Comparison of ENCODE assay signal across 11 mouse cellular contexts in the genomic region with DNA sequence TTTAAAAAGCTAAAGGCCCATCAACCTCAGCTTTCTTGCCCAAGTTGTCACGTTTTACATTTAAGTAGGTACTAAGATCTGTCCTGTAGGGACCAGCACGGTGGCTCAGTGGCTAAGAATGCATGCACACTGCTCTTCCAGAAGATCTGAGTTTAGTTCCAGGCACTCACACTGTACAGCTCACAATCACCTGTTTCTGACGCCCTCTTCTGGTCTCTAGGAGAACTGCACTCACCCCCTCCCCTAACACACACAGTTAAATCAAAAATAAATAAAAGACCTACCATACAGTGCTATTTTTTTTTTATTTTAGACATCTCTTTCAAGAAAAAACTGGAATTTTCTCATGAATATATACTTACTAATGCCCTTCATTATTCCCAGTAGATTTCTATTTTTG. TPM values are rescaled to one million over a fixed set of nuclear protein-coding genes. Genes with fewer than 3 reads are reported as not detected.
DNase-seq lines count a peak whose midpoint lies in the region; ATAC-seq and TF ChIP-seq lines count a peak whose summit lies in the region.
"Had no signal": no experiment of that assay in that cellular context is flagged by ENCODE, and none has a peak within 500 bp of the region (broad histone marks: within the 10 kb centered on the region; RNA-seq: fewer than 3 reads in every experiment).

No protein-coding gene starts in this region.

- H3K36me3 ChIP-seq in lung, postnatal 0 days (ENCODE audit: insufficient read depth, low read length), result no peaks in the 10 kb centered on the region
- H3K36me3 ChIP-seq in forebrain, embryonic 11.5 days (ENCODE audit: control insufficient read depth, insufficient read depth, low read length), result no peaks in the 10 kb centered on the region
- H3K36me3 ChIP-seq: heart, embryonic 15.5 days; lung, embryonic 15.5 days had no signal

- H3K9me3 ChIP-seq in lung, postnatal 0 days (ENCODE audit: low read length), result no peaks in the 10 kb centered on the region
- H3K9me3 ChIP-seq in forebrain, embryonic 11.5 days (ENCODE audit: control insufficient read depth, low read length), result no peaks in the 10 kb centered on the region; the same call in 1 of the 2 replicates
- H3K9me3 ChIP-seq: heart, embryonic 15.5 days; lung, embryonic 15.5 days had no signal

- ATAC-seq in lung, postnatal 0 days, result no peak
- ATAC-seq in hematopoietic stem cell, adult 5-6 weeks (replicated peaks in 1 of 2; ENCODE audit: insufficient read depth in 1 of 2, low FRiP score in 2 of 2, low TSS enrichment in 1 of 2, low read depth in 1 of 2, poor library complexity in 2 of 2, severe bottlenecking in 2 of 2), result peak; percentile 76 to 78
- no peak for ATAC-seq in forebrain, embryonic 11.5 days (replicated peaks; ENCODE audit: low FRiP score)

- H3K27me3 ChIP-seq in lung, postnatal 0 days (replicated peaks; ENCODE audit: insufficient read depth, low read length), result no peaks in the 10 kb centered on the region
- H3K27me3 ChIP-seq in forebrain, embryonic 11.5 days (ENCODE audit: control insufficient read depth, insufficient read depth, low read length), result no peaks in the 10 kb centered on the region
- H3K27me3 ChIP-seq: heart, embryonic 15.5 days; lung, embryonic 15.5 days had no signal

- 22% methylated on average over 3 of the region's 3 CpGs for WGBS in lung, postnatal 0 days
- 24% methylated on average over 3 of the region's 3 CpGs for WGBS in forebrain, embryonic 11.5 days

- no peak for TF ChIP-seq EP300 in lung, postnatal 0 days (IDR thresholded peaks at IDR 0.05)

- DNase-seq in adrenal gland, postnatal 14 days, result peak; percentile 29
- no peak for DNase-seq in adrenal gland, adult 18-20 months (ENCODE audit: low spot score in 2 of 2)
- DNase-seq in lung, postnatal 0 days (ENCODE audit: low spot score), result no peak
- no peak for DNase-seq in lung, adult 18-20 months
- peak; percentile 80 for DNase-seq in thymus, postnatal 14 days
- no peak for DNase-seq in right cerebral cortex, postnatal 4 days
- no peak for DNase-seq in forebrain, embryonic 11.5 days (ENCODE audit: low spot score)

- H3K4me2 ChIP-seq in lung, postnatal 0 days (replicated peaks; ENCODE audit: low read depth, low read length), result no peak overlapping the region
- H3K4me2 ChIP-seq in forebrain, embryonic 11.5 days (ENCODE audit: low read depth, low read length, severe bottlenecking), result no peak overlapping the region
- H3K4me2 ChIP-seq: heart, embryonic 15.5 days; lung, embryonic 15.5 days had no signal

- no peak overlapping the region for H3K9ac ChIP-seq in lung, postnatal 0 days (replicated peaks; ENCODE audit: low read depth)
- no peak overlapping the region for H3K9ac ChIP-seq in forebrain, embryonic 11.5 days (ENCODE audit: low read length)
- H3K9ac ChIP-seq: heart, embryonic 15.5 days; lung, embryonic 15.5 days had no signal

- no peaks in the 10 kb centered on the region for H3K4me1 ChIP-seq in lung, postnatal 0 days (ENCODE audit: insufficient read depth, low read depth, low read length)
- no peaks in the 10 kb centered on the region for H3K4me1 ChIP-seq in forebrain, embryonic 11.5 days (replicated peaks; ENCODE audit: control insufficient read depth, insufficient read depth, low read length)
- H3K4me1 ChIP-seq: heart, embryonic 15.5 days; lung, embryonic 15.5 days had no signal

- H3K4me3 ChIP-seq in lung, postnatal 0 days (ENCODE audit: low read depth, low read length), result no peak overlapping the region
- H3K4me3 ChIP-seq in forebrain, embryonic 11.5 days (ENCODE audit: low read depth, low read length), result no peak overlapping the region
- H3K4me3 ChIP-seq: heart, embryonic 15.5 days; lung, embryonic 15.5 days had no signal

- H3K27ac ChIP-seq in lung, postnatal 0 days (ENCODE audit: low read length), result no peak overlapping the region
- H3K27ac ChIP-seq in forebrain, embryonic 11.5 days (ENCODE audit: low read depth, low read length), result no peak overlapping the region
- H3K27ac ChIP-seq: heart, embryonic 15.5 days; lung, embryonic 15.5 days had no signal

- TF ChIP-seq CTCF in lung, postnatal 0 days (IDR thresholded peaks at IDR 0.05), result peak; percentile 42

RNA-seq across cellular contexts. Expression of gene Il2ra, which starts 29.5 kb away (rescaled TPM):
- total RNA-seq in adrenal gland, postnatal 14 days (2021), result 0.19 and 1.5 TPM in 2 replicates
- under 1 TPM; 0.20 to 0.35 TPM for total RNA-seq in adrenal gland, adult 18-20 months (2021)
- 0.04 TPM in 1 of 2 replicates, not detected in the other for polyA plus RNA-seq in lung, postnatal 0 days (2015; fragmentation: Nextera tagmentation; extraction: Ambion mirVana)
- 5.3 TPM in 1 of 2 replicates, not detected in the other for total RNA-seq in hematopoietic stem cell, adult 5-6 weeks (2017)
- not detected in 2 replicates for polyA plus RNA-seq in forebrain, embryonic 11.5 days (2014; fragmentation: Nextera tagmentation; extraction: Ambion mirVana)

RNA-seq across cellular contexts. Expression of gene Il15ra, which starts 32.9 kb away (rescaled TPM):
- 50.8 and 59.1 TPM in 2 replicates for total RNA-seq in adrenal gland, postnatal 14 days (2021)
- total RNA-seq in adrenal gland, adult 18-20 months (2021), result 10 to 100 TPM; 25.0 to 26.0 TPM
- 4.3 and 6.7 TPM in 2 replicates for polyA plus RNA-seq in lung, postnatal 0 days (2015; fragmentation: Nextera tagmentation; extraction: Ambion mirVana)
- 21.8 and 22.4 TPM in 2 replicates for total RNA-seq in hematopoietic stem cell, adult 5-6 weeks (2017)
- 0.13 and 0.25 TPM in 2 replicates for polyA plus RNA-seq in forebrain, embryonic 11.5 days (2014; fragmentation: Nextera tagmentation; extraction: Ambion mirVana)

RNA-seq across cellular contexts. Expression of gene Gm17490, which starts 46.1 kb away (rescaled TPM):
- not detected in 2 replicates for total RNA-seq in adrenal gland, postnatal 14 days (2021)
- not detected for total RNA-seq in adrenal gland, adult 18-20 months (2021)
- polyA plus RNA-seq in lung, postnatal 0 days (2015; fragmentation: Nextera tagmentation; extraction: Ambion mirVana), result not detected in 2 replicates
- not detected in 2 replicates for total RNA-seq in hematopoietic stem cell, adult 5-6 weeks (2017)
- polyA plus RNA-seq in forebrain, embryonic 11.5 days (2014; fragmentation: Nextera tagmentation; extraction: Ambion mirVana), result not detected in 2 replicates
- polyA plus RNA-seq: heart, embryonic 15.5 days; large intestine, adult 2 months; lung, embryonic 15.5 days had no signal

Comparison
In these comparisons a context has a peak if more than half of its experiments do, and no peak if none do; other contexts are left out.
1. DNase-seq: peak in adrenal gland, postnatal 14 days (single experiment) and thymus, postnatal 14 days (single experiment); none in adrenal gland, adult 18-20 months (0 of 2), lung, postnatal 0 days (single experiment), lung, adult 18-20 months (0 of 2), right cerebral cortex, postnatal 4 days (single experiment) and forebrain, embryonic 11.5 days (single experiment).
2. ATAC-seq: peak in hematopoietic stem cell, adult 5-6 weeks (2 of 2); none in lung, postnatal 0 days (single experiment) and forebrain, embryonic 11.5 days (single experiment).